Mouse (Mus musculus) olfactory bulb, adult 2 months (tissue): ENCODE data around the gene Mb21d2.

Experiments
- CTCF ChIP-seq: fragments of 200-500 bp; IDR thresholded peaks from 2 replicates; pipeline ENCODE4 v1.5.1; 2012; ENCODE audit warnings: low read depth, mild to moderate bottlenecking, low read length, moderate library complexity; ENCODE audit not compliant: insufficient read depth
- POLR2A ChIP-seq: fragments of 200-500 bp; IDR thresholded peaks from 2 replicates; pipeline ENCODE4 v1.6.1; 2012; ENCODE audit warnings: mild to moderate bottlenecking, low read depth, low read length, moderate library complexity; ENCODE audit not compliant: insufficient read depth

DNA sequence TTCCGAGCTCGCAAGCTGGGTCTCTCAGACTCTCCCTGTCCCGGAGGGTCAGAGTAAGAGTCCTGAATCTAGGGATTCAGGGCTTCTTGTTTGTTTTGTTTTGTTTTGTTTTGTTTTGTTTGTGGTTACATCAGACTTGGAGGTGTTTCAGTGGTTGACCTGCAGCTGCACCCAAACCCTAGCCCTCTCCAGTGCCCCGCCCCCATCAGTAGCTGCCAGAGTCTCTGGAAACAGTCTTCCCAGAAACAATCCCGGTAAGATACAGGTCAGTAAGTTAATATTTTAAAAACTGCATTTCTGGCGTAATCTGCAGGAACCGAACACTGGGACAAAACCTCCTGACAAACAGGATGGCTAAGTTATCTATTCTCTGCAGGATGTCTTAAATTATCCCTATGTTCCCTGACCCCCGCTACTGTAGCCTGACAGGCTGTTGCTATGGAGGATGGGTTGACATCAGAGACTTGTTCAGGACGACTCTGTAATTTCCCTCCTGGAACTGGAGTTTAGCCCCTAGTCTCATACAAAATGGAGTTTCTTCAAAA, 43.2 kb downstream of the Mb21d2 start:
- no peak for TF ChIP-seq POLR2A
- TF ChIP-seq CTCF: no peak
